In the genomic region with DNA sequence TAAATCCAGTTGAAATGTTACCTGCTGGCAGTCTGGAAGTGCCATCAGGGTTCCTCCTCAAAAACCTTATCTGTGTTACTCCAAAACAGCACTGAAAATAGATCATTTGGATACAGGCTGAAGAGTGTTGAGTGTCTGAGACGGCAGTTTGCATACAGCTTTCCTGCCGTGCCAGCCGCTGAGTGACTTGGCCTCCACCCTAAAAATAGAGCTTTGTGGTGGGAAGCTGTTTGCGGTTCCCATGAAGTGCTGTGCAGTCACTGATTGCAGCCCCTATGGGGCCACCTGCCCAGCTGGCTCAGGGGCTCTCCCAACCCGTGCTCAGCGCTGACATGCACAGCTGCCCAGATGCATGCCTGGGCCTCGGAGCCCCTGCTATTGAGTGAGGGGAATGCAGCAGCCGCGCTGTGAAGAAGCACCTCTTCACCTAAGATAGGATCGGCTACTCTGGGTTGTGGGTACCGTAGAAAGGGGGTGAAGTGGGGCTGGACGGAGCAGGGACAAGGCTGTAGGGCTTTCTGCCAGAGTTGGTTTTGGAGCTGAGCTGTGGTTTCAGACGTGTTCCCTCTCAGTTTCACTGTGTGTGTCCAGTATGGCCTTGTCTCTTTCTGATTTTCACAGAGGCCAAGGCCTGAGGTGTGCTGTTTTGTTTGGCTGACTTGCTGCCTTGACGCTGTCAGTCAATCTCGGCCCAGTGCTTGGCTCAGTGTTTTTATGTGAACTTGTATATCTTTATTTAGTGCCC, we compare ENCODE assay signal across 10 mouse cellular contexts.
A peak's percentile ranks its signal among the peaks of the same experiment; 100 is the strongest.
DNase-seq lines count a peak whose midpoint lies in the region; ATAC-seq and TF ChIP-seq lines count a peak whose summit lies in the region.
"Had no signal": no experiment of that assay in that cellular context is flagged by ENCODE, and none has a peak within 500 bp of the region (broad histone marks: within the 10 kb centered on the region; RNA-seq: fewer than 3 reads in every experiment).

No protein-coding gene starts in this region.

- TF ChIP-seq EP300 in heart, postnatal 0 days (IDR thresholded peaks at IDR 0.05; ENCODE audit: low read depth), result no peak

- peak overlapping the region; percentile 77 for H3K27ac ChIP-seq in heart, embryonic 10.5 days
- H3K27ac ChIP-seq in heart, postnatal 0 days (ENCODE audit: low read depth), result peak overlapping the region; percentile 37
- H3K27ac ChIP-seq in midbrain, postnatal 0 days (ENCODE audit: low read depth, low read length), result 0 out of 2 replicates have a peak overlapping the region, but pooled peaks have one; percentile 32

- H3K4me3 ChIP-seq in heart, embryonic 10.5 days, result peak overlapping the region; percentile 29; the same call in 1 of the 2 replicates
- peak overlapping the region; percentile 14; the same call in 1 of the 2 replicates for H3K4me3 ChIP-seq in heart, postnatal 0 days (ENCODE audit: low read depth, low read length)
- no peak overlapping the region for H3K4me3 ChIP-seq in midbrain, postnatal 0 days (ENCODE audit: low read depth, low read length)

- intact Hi-C loops in heart, postnatal 36 days (cut with DNase I), result no loop called here

- 53% methylated on average over 15 of the region's 15 CpGs for WGBS in heart, embryonic 10.5 days
- 30% methylated on average over 15 of the region's 15 CpGs for WGBS in heart, postnatal 0 days
- WGBS in midbrain, postnatal 0 days, result 73% methylated on average over 15 of the region's 15 CpGs

- peak; percentile 77 for ATAC-seq in heart, postnatal 0 days (ENCODE audit: insufficient read depth, low read depth)
- ATAC-seq in midbrain, postnatal 0 days (ENCODE audit: low FRiP score), result no peak
- ATAC-seq in erythroid progenitor cell, adult 5-6 weeks (replicated peaks; ENCODE audit: low FRiP score, poor library complexity, severe bottlenecking), result no peak

- H3K9me3 ChIP-seq in heart, embryonic 10.5 days, result no peaks in the 10 kb centered on the region
- no peaks in the 10 kb centered on the region for H3K9me3 ChIP-seq in heart, postnatal 0 days (replicated peaks; ENCODE audit: control insufficient read depth, low read length)
- no peaks in the 10 kb centered on the region for H3K9me3 ChIP-seq in midbrain, postnatal 0 days (ENCODE audit: low read length)
- H3K9me3 ChIP-seq: G1E had no signal

- H3K36me3 ChIP-seq in heart, embryonic 10.5 days, result peaks cover 5% of the 10 kb centered on the region
- H3K36me3 ChIP-seq in heart, postnatal 0 days (replicated peaks; ENCODE audit: control insufficient read depth, insufficient read depth, low read length), result no peaks in the 10 kb centered on the region
- H3K36me3 ChIP-seq in midbrain, postnatal 0 days (ENCODE audit: insufficient read depth, low read length), result peaks cover 4% of the 10 kb centered on the region; the same call in 1 of the 2 replicates

- H3K4me1 ChIP-seq in heart, embryonic 10.5 days, result peaks cover 48% of the 10 kb centered on the region
- H3K4me1 ChIP-seq in heart, postnatal 0 days (ENCODE audit: control insufficient read depth, insufficient read depth), result peaks cover 21% of the 10 kb centered on the region
- H3K4me1 ChIP-seq in midbrain, postnatal 0 days (ENCODE audit: insufficient read depth, low read length), result peaks cover 6% of the 10 kb centered on the region; the same call in 1 of the 2 replicates

- TF ChIP-seq CTCF in heart, postnatal 0 days (IDR thresholded peaks at IDR 0.05; ENCODE audit: low read depth), result no peak
- no peak for TF ChIP-seq CTCF in midbrain, postnatal 0 days (IDR thresholded peaks at IDR 0.05)

- peak overlapping the region; percentile 41 for H3K4me2 ChIP-seq in heart, postnatal 0 days (ENCODE audit: low read depth, low read length)
- H3K4me2 ChIP-seq in midbrain, postnatal 0 days (ENCODE audit: low read depth, low read length, poor library complexity, severe bottlenecking), result no peak overlapping the region

- H3K27me3 ChIP-seq in heart, embryonic 10.5 days (ENCODE audit: insufficient read depth, poor library complexity, severe bottlenecking), result no peaks in the 10 kb centered on the region
- no peaks in the 10 kb centered on the region for H3K27me3 ChIP-seq in heart, postnatal 0 days (ENCODE audit: control insufficient read depth, insufficient read depth, low read length)
- no peaks in the 10 kb centered on the region for H3K27me3 ChIP-seq in midbrain, postnatal 0 days (ENCODE audit: insufficient read depth, low read length)

- peak; percentile 81 for DNase-seq in heart, embryonic 10.5 days (ENCODE audit: low spot score)
- no peak for DNase-seq in heart, postnatal 36 days
- peak; percentile 28 to 49 for DNase-seq in adrenal gland, postnatal 36 days
- peak; percentile 41 for DNase-seq in heart, postnatal 0 days (ENCODE audit: low spot score)
- DNase-seq in midbrain, postnatal 0 days (ENCODE audit: low spot score), result no peak
- no peak for DNase-seq in MN1 (ENCODE audit: low spot score)
- DNase-seq in layer of hippocampus, adult 9-11 months, result no peak
- DNase-seq: lung, postnatal 36 days had no signal

- no peak overlapping the region for H3K9ac ChIP-seq in heart, postnatal 0 days (replicated peaks; ENCODE audit: low read depth, low read length)
- H3K9ac ChIP-seq in midbrain, postnatal 0 days (replicated peaks; ENCODE audit: low read length, poor library complexity, severe bottlenecking), result no peak overlapping the region

Comparison
In these comparisons a context has a peak if more than half of its experiments do, and no peak if none do; other contexts are left out.
1. DNase-seq: peak in heart, embryonic 10.5 days (single experiment), adrenal gland, postnatal 36 days (2 of 2) and heart, postnatal 0 days (single experiment); none in heart, postnatal 36 days (0 of 2), midbrain, postnatal 0 days (single experiment), MN1 (single experiment) and layer of hippocampus, adult 9-11 months (single experiment).
2. Peak in every context shown above with its lines, with median percentiles within 50 percentile points of each other: H3K27ac ChIP-seq.